Mouse (Mus musculus): Measurements from ENCODE around the gene Dennd2a.
"Not testable (repeated sequence)": the region's sequence is repeated elsewhere in the genome, so short reads cannot be mapped to it uniquely, and the experiment has no call there.

The Dennd2a gene

GRCm38 (mm10) chr6:39419851-39420721 lies 137.6 kb downstream of the Dennd2a start, which contains the start of gene Mkrn1:
Mkrn1 (minus strand) TSS chr6:39420462.
- DNase-seq (ENCODE audit: low spot score in 2 of 2): peak; percentile 74 to 80

DNA sequence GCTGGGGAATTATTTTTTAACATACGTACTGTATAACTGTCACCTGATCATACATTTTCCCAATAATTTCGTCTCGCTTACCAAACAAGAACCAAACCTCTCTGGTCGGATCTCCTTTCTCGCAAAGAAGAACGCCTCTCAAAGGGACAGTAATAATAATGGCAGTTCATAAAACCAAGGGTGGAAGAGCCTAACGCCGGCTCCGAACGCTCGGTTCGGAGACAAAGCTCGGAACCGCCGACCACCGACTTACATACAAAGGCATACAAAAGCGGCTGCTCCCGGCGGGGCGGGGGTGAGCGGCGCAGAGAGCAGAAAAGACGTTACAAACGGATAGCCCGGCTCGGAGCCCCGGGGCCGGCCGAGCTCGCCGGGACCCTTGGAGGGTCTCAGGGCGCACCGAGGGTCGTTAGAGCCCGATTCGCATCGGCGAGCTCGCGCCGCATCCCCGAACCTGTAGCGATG lies 138.2 kb downstream of the Dennd2a start:
- DNase-seq (ENCODE audit: low spot score in 2 of 2): peak in 1 of 2 experiments; percentile 17

- not testable (repeated sequence) for DNase-seq (ENCODE audit: low spot score in 2 of 2)
Observed at GRCm38 (mm10) chr6:39416654-39417053, 141.0 kb downstream of the Dennd2a start.

DNA sequence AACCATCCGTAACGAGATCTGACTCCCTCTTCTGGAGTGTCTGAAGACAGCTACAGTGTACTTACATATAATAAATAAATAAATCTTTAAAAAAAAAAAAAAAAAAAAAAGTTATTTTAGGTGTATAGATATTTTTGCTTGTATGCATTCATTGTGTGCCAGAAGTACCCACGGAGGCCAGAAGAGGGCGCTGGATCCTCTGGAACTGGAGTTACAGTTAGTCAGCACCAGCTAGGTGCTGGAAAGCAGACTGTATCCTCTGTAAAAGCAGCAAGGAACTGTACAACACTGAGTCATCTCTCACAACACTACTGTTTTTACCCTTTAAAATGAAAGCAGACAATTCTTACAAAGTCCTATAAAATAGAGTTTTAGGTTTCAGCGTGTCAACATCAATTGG lies 141.9 kb downstream of the Dennd2a start:
- peak; percentile 54 for DNase-seq (ENCODE audit: low spot score in 2 of 2)

DNA sequence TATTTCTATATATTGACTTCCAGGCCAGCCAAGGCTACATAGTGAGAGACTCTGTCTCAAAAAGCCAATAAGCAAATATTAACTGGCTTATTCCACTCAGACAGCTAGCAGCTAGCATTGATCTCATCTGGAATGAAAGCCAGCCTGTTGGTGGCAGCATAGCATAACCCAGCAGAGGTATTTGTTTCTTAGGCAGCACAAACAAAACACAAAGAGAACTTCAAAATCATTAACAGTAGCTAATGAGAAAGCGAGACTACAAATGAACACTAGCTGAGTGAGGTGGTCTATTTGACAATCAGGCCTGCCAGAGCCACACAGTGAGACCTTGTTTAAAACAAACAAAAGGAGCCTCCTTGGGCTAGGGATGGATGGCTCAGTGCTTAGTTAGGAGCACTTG lies 143.6 kb downstream of the Dennd2a start:
- DNase-seq (ENCODE audit: low spot score in 2 of 2): no peak
